Mouse (Mus musculus): ENCODE measurements around the gene Osbpl3.

GRCm38 (mm10) chr6:50394432-50394831 is 61.6 kb downstream of the Osbpl3 start:
- TF ChIP-seq CTCF (IDR thresholded peaks at IDR 0.05; ENCODE audit: low read depth, low read length) (no peak), POLR2A (IDR thresholded peaks at IDR 0.05; ENCODE audit: extremely low read depth, insufficient read depth, low read length) (no peak)
